Mouse (Mus musculus): ENCODE measurements around the gene Ank3. TPM values are rescaled to one million over a fixed set of nuclear protein-coding genes. Genes with fewer than 3 reads are reported as not detected.

Gene Ank3
- polyA plus RNA-seq, 1 experiment from 2014 or later, result 86.7 TPM

DNA sequence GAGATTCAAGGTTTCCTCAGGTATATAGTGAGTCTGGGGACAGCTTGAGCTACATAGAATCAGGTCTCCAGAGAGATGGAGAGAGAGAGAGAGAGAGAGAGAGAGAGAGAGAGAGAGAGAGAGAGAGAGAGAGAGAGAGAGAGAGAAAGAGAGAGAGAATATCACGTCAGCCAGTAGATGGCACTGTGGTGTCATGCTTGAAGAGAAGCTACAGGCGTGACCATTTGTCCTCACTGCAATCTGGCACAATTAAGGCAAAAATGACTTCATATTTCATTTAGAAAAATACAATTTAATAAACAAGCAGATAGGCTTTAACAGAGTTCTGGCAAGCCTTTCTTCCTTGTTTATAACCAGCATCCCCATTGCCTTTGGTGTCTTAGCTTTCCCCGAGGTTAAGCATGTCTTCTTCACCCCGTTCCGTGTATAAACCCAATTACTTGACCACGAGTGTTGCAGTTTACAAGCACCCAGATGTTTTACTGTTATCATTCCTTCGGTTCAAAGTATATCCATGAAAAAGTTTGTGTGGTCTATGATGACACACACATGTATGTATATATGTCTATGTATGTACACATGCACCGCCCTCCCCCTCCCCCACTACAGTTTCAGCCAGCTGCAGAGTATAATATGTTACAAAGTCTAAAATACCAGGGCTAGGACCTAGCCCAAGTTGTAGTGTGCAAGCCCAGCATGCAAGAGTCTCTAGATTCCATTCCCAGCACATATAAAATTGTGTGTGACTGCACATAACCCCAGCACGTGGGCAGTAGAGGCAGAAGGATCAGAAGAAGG, 53.8 kb downstream of the Ank3 start:
- no peaks in the 10 kb centered on the region for H3K36me3 ChIP-seq (ENCODE audit: control insufficient read depth, insufficient read depth, low read length)
- no peak overlapping the region for H3K4me2 ChIP-seq (ENCODE audit: low read length)
- H3K4me3 ChIP-seq (ENCODE audit: low read depth, low read length), result no peak overlapping the region
- no peaks in the 10 kb centered on the region for H3K27me3 ChIP-seq (ENCODE audit: control insufficient read depth, insufficient read depth, low read depth, low read length)
- peak; percentile 46; the same call in 1 of the 2 replicates for ATAC-seq
- H3K4me1 ChIP-seq (ENCODE audit: control insufficient read depth, insufficient read depth, low read length), result peaks cover 5% of the 10 kb centered on the region; the same call in 1 of the 2 replicates
- no peak overlapping the region for H3K27ac ChIP-seq (ENCODE audit: low read length)
- no peaks in the 10 kb centered on the region for H3K9me3 ChIP-seq (replicated peaks; ENCODE audit: control insufficient read depth, low read length, poor library complexity, severe bottlenecking)
- no peak overlapping the region for H3K9ac ChIP-seq (ENCODE audit: low read depth, low read length)
- 57% methylated on average over 9 of the region's 9 CpGs for WGBS

DNA sequence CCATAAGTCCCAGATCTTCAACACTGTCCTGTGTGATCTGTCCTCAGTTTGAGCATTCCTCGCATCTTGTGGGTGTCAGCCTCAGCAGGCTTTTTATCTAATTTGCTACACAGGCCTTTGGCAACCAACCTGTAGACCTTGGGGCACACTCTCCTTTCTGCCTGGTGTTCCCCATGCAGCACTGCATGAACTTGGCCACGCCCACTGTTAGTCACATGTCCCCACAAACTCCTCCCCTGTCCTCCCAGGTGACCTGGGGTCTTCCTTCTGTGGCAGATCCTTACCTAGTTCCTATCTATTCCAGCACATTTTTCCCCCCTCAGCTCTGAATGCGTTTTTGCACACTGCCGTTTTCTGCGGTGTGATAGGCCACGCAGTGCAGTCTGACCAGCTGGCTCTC, 55.0 kb downstream of the Ank3 start:
- 91% methylated on average over 6 of the region's 6 CpGs for WGBS

DNA sequence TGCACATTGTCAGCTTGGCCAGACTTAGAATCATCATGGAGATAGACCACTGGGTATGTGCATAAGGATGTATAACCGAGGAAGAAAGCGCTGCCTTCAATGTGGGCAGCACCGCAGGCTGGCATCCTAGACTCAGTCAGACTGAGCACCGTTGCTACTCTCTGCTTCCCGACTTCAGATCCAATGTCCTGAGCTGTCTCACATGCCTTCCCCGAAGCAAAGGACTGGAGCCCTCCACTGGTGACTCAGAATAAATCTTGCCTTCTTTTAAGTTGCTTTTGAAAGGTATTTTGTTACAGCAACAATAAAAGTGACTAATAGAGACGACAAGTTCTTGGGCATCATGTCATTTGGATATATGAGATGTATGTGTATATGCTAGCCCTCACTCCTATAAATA, 55.9 kb downstream of the Ank3 start:
- H3K27me3 ChIP-seq (ENCODE audit: control insufficient read depth, insufficient read depth, low read depth, low read length), result no peaks in the 10 kb centered on the region
- H3K4me3 ChIP-seq (ENCODE audit: low read depth, low read length), result no peak overlapping the region
- ATAC-seq, result no peak
- no peak overlapping the region for H3K4me2 ChIP-seq (ENCODE audit: low read length)
- 53% methylated on average over 7 of the region's 7 CpGs for WGBS
- H3K9me3 ChIP-seq (replicated peaks; ENCODE audit: control insufficient read depth, low read length, poor library complexity, severe bottlenecking), result no peaks in the 10 kb centered on the region
- H3K27ac ChIP-seq (ENCODE audit: low read length), result no peak overlapping the region
- no peaks in the 10 kb centered on the region for H3K36me3 ChIP-seq (ENCODE audit: control insufficient read depth, insufficient read depth, low read length)
- no peak overlapping the region for H3K9ac ChIP-seq (ENCODE audit: low read depth, low read length)
- H3K4me1 ChIP-seq (ENCODE audit: control insufficient read depth, insufficient read depth, low read length), result peaks cover 5% of the 10 kb centered on the region; the same call in 1 of the 2 replicates

More for the DNA sequence above, 55.0 kb downstream of the Ank3 start:
- Histone ChIP-seq H3K4me2 (ENCODE audit: low read length) (no peak overlapping the region), H3K4me3 (ENCODE audit: low read depth, low read length) (no peak overlapping the region), H3K27me3 (ENCODE audit: control insufficient read depth, insufficient read depth, low read depth, low read length) (no peaks in the 10 kb centered on the region), H3K27ac (ENCODE audit: low read length) (no peak overlapping the region), H3K9ac (ENCODE audit: low read depth, low read length) (no peak overlapping the region), H3K36me3 (ENCODE audit: control insufficient read depth, insufficient read depth, low read length) (no peaks in the 10 kb centered on the region), H3K4me1 (ENCODE audit: control insufficient read depth, insufficient read depth, low read length) (peaks cover 5% of the 10 kb centered on the region; the same call in 1 of the 2 replicates), H3K9me3 (replicated peaks; ENCODE audit: control insufficient read depth, low read length, poor library complexity, severe bottlenecking) (no peaks in the 10 kb centered on the region)
- peak; percentile 40; the same call in 1 of the 2 replicates for ATAC-seq

DNA sequence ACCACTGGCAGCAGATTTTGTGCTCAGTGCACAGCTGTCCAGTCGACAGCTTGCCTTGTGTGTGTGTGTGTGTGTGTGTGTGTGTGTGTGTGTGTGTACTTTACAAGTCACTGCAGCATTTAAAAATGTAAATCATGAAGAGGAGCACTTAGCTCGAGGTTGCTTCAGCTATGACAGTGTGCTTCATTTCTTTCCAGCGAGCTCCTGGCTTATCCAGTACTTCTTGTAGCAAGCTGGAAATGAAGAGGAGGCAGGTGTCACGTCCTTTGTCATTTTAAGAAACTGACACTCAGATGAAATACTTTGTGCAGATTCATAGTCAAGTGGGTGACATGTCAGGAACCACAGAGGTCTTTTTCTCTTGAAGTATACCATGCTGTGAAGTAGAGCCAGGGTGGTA, 66.3 kb downstream of the Ank3 start:
- no peaks in the 10 kb centered on the region for H3K9me3 ChIP-seq (replicated peaks; ENCODE audit: control insufficient read depth, low read length, poor library complexity, severe bottlenecking)
- no peaks in the 10 kb centered on the region for H3K27me3 ChIP-seq (ENCODE audit: control insufficient read depth, insufficient read depth, low read depth, low read length)
- H3K9ac ChIP-seq (ENCODE audit: low read depth, low read length), result no peak overlapping the region
- no peak overlapping the region for H3K4me3 ChIP-seq (ENCODE audit: low read depth, low read length)
- peak overlapping the region; percentile 80 for H3K27ac ChIP-seq (ENCODE audit: low read length)
- peaks cover 36% of the 10 kb centered on the region for H3K4me1 ChIP-seq (ENCODE audit: control insufficient read depth, insufficient read depth, low read length)
- ATAC-seq, result peak; percentile 39; the same call in 1 of the 2 replicates
- H3K4me2 ChIP-seq (ENCODE audit: low read length), result no peak overlapping the region
- 24% methylated on average over 4 of the region's 4 CpGs for WGBS
- H3K36me3 ChIP-seq (ENCODE audit: control insufficient read depth, insufficient read depth, low read length), result no peaks in the 10 kb centered on the region

DNA sequence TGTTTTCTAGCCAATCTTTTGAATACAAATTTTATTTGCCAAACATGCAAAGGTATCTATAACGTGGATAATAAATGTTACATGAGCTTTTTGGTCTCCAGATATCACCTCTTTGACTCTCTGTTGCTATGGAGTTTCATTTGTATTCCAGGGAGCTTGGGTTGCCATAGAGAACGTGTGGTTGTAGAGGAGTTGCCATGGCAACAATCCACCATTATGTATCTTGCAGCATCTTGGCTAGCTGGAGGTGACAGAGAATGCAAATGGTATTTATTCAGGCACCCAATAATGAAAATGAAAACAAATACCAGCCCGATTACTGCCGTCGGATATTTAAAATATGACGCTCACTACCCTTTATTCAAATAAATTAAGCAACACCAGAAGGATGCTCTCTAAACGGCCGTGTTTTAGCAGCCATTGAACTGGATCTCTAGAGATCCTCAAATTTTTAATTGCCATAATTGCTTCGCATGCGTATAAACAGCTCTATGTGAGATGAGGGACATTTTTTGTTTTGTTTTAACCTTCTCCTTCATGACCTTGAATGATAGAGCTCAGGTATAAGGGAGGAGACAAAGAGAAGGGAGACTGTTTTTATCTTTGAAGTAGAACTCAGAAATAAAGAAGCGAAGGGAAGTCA, 67.1 kb downstream of the Ank3 start:
- H3K27ac ChIP-seq (ENCODE audit: low read length), result peak overlapping the region; percentile 96
- H3K4me2 ChIP-seq (ENCODE audit: low read length), result peak overlapping the region; percentile 48
- no peaks in the 10 kb centered on the region for H3K9me3 ChIP-seq (replicated peaks; ENCODE audit: control insufficient read depth, low read length, poor library complexity, severe bottlenecking)
- peak overlapping the region; percentile 12; the same call in 1 of the 2 replicates for H3K4me3 ChIP-seq (ENCODE audit: low read depth, low read length)
- ATAC-seq, result peak; percentile 94
- no peaks in the 10 kb centered on the region for H3K27me3 ChIP-seq (ENCODE audit: control insufficient read depth, insufficient read depth, low read depth, low read length)
- no peaks in the 10 kb centered on the region for H3K36me3 ChIP-seq (ENCODE audit: control insufficient read depth, insufficient read depth, low read length)
- H3K9ac ChIP-seq (ENCODE audit: low read depth, low read length), result peak overlapping the region; percentile 28; the same call in 1 of the 2 replicates
- peaks cover 36% of the 10 kb centered on the region for H3K4me1 ChIP-seq (ENCODE audit: control insufficient read depth, insufficient read depth, low read length)
- 15% methylated on average over 11 of the region's 11 CpGs for WGBS

DNA sequence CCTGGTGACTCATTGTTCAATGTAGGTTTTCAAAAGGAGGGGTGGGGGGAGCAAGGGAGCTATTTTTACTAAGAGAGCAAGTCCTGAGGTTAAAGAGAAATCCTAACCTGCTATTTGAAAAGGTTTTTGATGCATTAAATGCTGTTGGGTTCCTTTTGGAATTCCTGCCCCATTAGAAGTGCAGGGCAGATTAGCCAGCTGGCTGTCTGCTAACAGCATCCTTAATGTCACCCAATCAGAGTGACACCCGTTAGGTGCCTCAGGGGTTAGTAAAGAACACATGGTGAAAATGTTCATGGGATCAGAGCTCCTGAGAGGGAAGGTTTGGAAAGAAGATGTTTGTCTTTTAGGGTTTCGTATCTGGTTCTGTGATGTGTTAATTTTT, 67.6 kb downstream of the Ank3 start:
- H3K27ac ChIP-seq (ENCODE audit: low read length), result peak overlapping the region; percentile 96
- no peaks in the 10 kb centered on the region for H3K36me3 ChIP-seq (ENCODE audit: control insufficient read depth, insufficient read depth, low read length)
- ATAC-seq, result peak; percentile 36; the same call in 1 of the 2 replicates
- no peaks in the 10 kb centered on the region for H3K27me3 ChIP-seq (ENCODE audit: control insufficient read depth, insufficient read depth, low read depth, low read length)
- H3K4me2 ChIP-seq (ENCODE audit: low read length), result peak overlapping the region; percentile 48; the same call in 1 of the 2 replicates
- no peak overlapping the region for H3K4me3 ChIP-seq (ENCODE audit: low read depth, low read length)
- H3K9ac ChIP-seq (ENCODE audit: low read depth, low read length), result peak overlapping the region; percentile 40; the same call in 1 of the 2 replicates
- H3K4me1 ChIP-seq (ENCODE audit: control insufficient read depth, insufficient read depth, low read length), result peaks cover 36% of the 10 kb centered on the region
- 11% methylated on average over 2 of the region's 2 CpGs for WGBS
- no peaks in the 10 kb centered on the region for H3K9me3 ChIP-seq (replicated peaks; ENCODE audit: control insufficient read depth, low read length, poor library complexity, severe bottlenecking)

DNA sequence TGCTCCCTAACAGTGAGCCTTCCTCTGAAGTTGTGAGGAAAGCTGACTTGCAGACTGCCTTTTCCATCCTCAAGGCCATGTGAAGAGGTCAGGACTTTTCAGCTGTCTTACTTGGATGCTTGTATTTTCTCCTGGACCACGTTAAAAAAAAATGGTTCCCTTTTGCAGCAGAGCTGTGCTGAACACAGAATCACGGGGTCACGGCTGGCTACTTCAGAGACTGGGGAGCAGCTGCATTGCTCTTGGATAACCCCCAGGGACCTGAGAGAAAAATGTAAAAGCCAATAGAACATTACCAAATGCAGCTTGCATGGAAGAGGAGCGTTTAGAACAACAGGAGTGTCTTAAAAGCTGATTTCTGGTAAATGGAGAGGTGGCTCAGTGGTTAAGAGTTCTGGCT, 68.0 kb downstream of the Ank3 start:
- WGBS, result 14% methylated on average over 4 of the region's 4 CpGs
- Histone ChIP-seq H3K36me3 (ENCODE audit: control insufficient read depth, insufficient read depth, low read length) (no peaks in the 10 kb centered on the region), H3K27me3 (ENCODE audit: control insufficient read depth, insufficient read depth, low read depth, low read length) (no peaks in the 10 kb centered on the region), H3K4me2 (ENCODE audit: low read length) (peak overlapping the region; percentile 48; the same call in 1 of the 2 replicates), H3K9ac (ENCODE audit: low read depth, low read length) (peak overlapping the region; percentile 40; the same call in 1 of the 2 replicates), H3K9me3 (replicated peaks; ENCODE audit: control insufficient read depth, low read length, poor library complexity, severe bottlenecking) (no peaks in the 10 kb centered on the region), H3K4me1 (ENCODE audit: control insufficient read depth, insufficient read depth, low read length) (peaks cover 36% of the 10 kb centered on the region), H3K4me3 (ENCODE audit: low read depth, low read length) (no peak overlapping the region), H3K27ac (ENCODE audit: low read length) (peak overlapping the region; percentile 96)
- ATAC-seq, result no peak

DNA sequence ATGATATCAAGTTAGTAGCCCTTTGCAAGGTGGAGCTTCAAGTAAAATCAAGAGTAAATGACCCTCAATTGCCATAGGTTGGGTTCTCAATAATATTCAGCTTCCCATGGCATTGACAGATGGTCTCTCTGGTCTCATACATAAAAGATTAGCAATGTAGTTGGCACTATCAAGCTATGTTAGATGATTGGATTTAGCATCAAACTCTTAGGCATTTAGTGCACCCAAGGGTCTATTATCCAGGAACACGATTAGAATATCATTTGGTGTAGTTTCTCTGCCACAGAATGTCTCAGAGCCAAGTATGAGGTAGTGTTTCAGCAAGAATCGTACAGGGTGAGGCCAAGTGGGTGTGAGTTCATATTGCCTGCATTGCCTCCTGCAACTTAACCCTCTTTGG, 68.6 kb downstream of the Ank3 start:
- no peak for ATAC-seq
- Histone ChIP-seq H3K36me3 (ENCODE audit: control insufficient read depth, insufficient read depth, low read length) (no peaks in the 10 kb centered on the region), H3K4me3 (ENCODE audit: low read depth, low read length) (no peak overlapping the region), H3K27ac (ENCODE audit: low read length) (peak overlapping the region; percentile 96), H3K4me1 (ENCODE audit: control insufficient read depth, insufficient read depth, low read length) (peaks cover 36% of the 10 kb centered on the region), H3K9ac (ENCODE audit: low read depth, low read length) (no peak overlapping the region), H3K4me2 (ENCODE audit: low read length) (no peak overlapping the region), H3K9me3 (replicated peaks; ENCODE audit: control insufficient read depth, low read length, poor library complexity, severe bottlenecking) (no peaks in the 10 kb centered on the region), H3K27me3 (ENCODE audit: control insufficient read depth, insufficient read depth, low read depth, low read length) (no peaks in the 10 kb centered on the region)
- WGBS, result 39% methylated on average over 2 of the region's 2 CpGs

DNA sequence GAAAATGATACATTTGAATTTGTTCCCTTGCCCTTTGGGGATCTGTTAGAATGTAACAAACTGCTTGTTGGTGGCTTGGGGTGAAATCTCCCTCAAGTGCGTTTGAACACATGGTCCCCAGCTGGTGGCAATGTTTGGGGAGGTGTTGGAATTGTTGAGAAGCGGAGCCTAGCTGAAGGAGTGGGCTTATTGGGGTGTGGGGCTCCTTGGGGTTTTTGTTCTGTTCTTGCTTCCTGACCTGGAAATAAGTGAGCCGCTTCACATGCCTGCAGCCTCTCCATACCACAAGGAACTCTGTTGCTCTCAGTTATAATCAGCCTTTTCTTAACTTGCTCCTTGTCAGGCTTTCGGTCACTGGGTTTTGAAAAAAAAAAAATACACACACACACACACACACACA, 73.3 kb downstream of the Ank3 start:
- no peaks in the 10 kb centered on the region for H3K9me3 ChIP-seq (replicated peaks; ENCODE audit: control insufficient read depth, low read length, poor library complexity, severe bottlenecking)
- H3K27ac ChIP-seq (ENCODE audit: low read length), result no peak overlapping the region
- no peak overlapping the region for H3K9ac ChIP-seq (ENCODE audit: low read depth, low read length)
- no peak overlapping the region for H3K4me2 ChIP-seq (ENCODE audit: low read length)
- H3K36me3 ChIP-seq (ENCODE audit: control insufficient read depth, insufficient read depth, low read length), result no peaks in the 10 kb centered on the region
- H3K27me3 ChIP-seq (ENCODE audit: control insufficient read depth, insufficient read depth, low read depth, low read length), result no peaks in the 10 kb centered on the region
- H3K4me3 ChIP-seq (ENCODE audit: low read depth, low read length), result no peak overlapping the region
- WGBS, result 53% methylated on average over 4 of the region's 4 CpGs
- H3K4me1 ChIP-seq (ENCODE audit: control insufficient read depth, insufficient read depth, low read length), result peaks cover 11% of the 10 kb centered on the region
- ATAC-seq, result no peak
